Mouse (Mus musculus) limb, embryonic 11.5 days (tissue): ENCODE measurements around the gene Tas1r1. TPM values are rescaled to one million over a fixed set of nuclear protein-coding genes. Genes with fewer than 3 reads are reported as not detected.

ENCODE experiments used
- ATAC-seq: fragments of 200-750 bp; cut with Nextera tagmentation; 2 replicates; pipeline ENCODE4 v1.8.0; 2017; ENCODE audit warnings: low read depth; ENCODE audit not compliant: insufficient number of reproducible peaks, low FRiP score, low TSS enrichment
- DNase-seq: peaks from one replicate; pipeline ENCODE4 v3.0.0-alpha.2; 2015; ENCODE audit warnings: low spot score
- H3K27ac ChIP-seq: fragments of 300-500 bp; sonication (generic); replicated peaks from 2 replicates; pipeline ENCODE4 v1.5.1; 2014; ENCODE audit warnings: low read depth, mild to moderate bottlenecking, low read length
- H3K27me3 ChIP-seq: fragments of 300-500 bp; sonication (generic); 2 replicates; pipeline ENCODE4 v1.6.1; 2014; ENCODE audit warnings: mild to moderate bottlenecking, low read length, mixed read lengths; ENCODE audit not compliant: control insufficient read depth, insufficient read depth
- H3K36me3 ChIP-seq: fragments of 300-500 bp; sonication (generic); 2 replicates; pipeline ENCODE4 v1.6.1; 2014; ENCODE audit warnings: mild to moderate bottlenecking, low read length, moderate library complexity, mixed read lengths; ENCODE audit not compliant: control insufficient read depth, insufficient read depth
- H3K4me1 ChIP-seq: fragments of 300-500 bp; sonication (generic); 2 replicates; pipeline ENCODE4 v1.6.1; 2014; ENCODE audit warnings: low read length, mixed read lengths; ENCODE audit not compliant: control insufficient read depth, insufficient read depth
- H3K4me2 ChIP-seq: fragments of 300-500 bp; sonication (generic); 2 replicates; pipeline ENCODE4 v1.6.1; 2014; ENCODE audit warnings: low read depth, mild to moderate bottlenecking, moderate library complexity; ENCODE audit not compliant: severe bottlenecking
- H3K4me3 ChIP-seq: fragments of 300-500 bp; sonication (generic); 2 replicates; pipeline ENCODE4 v1.5.1; 2014; ENCODE audit warnings: low read depth, low read length
- H3K9ac ChIP-seq: fragments of 300-500 bp; sonication (generic); 2 replicates; pipeline ENCODE4 v1.6.1; 2014; ENCODE audit warnings: mild to moderate bottlenecking, low read length
- H3K9me3 ChIP-seq: fragments of 300-500 bp; sonication (generic); 2 replicates; pipeline ENCODE4 v1.6.1; 2016; ENCODE audit warnings: low read length; ENCODE audit not compliant: control insufficient read depth
- WGBS: fragments of 180-500 bp; shearing (Covaris S2); extraction: QIAGEN DNeasy Blood & Tissue Kit; methylation state at CpG from one replicate; pipeline ENCODE4 v1.1.7; 2014; 5-methylcytosine and 5-hydroxymethylcytosine counted together
- polyA plus RNA-seq: library from polyadenylated mRNA; unstranded; fragments of >200 nt; fragmentation: Nextera tagmentation; extraction: Ambion mirVana; gene quantifications from 2 replicates; pipeline ENCODE4 v1.2.1, GENCODE M21; 2014

Tas1r1 gene
- polyA plus RNA-seq = 0.40 and 0.75 TPM in 2 replicates

GRCm38 (mm10) chr4:152038225-152038984, at the start of gene Tas1r1:
Gene Tas1r1, minus strand, starts transcription at chr4:152038568.
- no peaks in the 10 kb centered on the region for H3K9me3 ChIP-seq
- H3K4me1 ChIP-seq = peaks cover 7% of the 10 kb centered on the region
- H3K27me3 ChIP-seq = no peaks in the 10 kb centered on the region
- peak within 1 kb of the TSS; percentile 66 for H3K4me3 ChIP-seq
- H3K9ac ChIP-seq = peak within 1 kb of the TSS; percentile 76
- no peak within 1 kb of the TSS for H3K27ac ChIP-seq
- H3K4me2 ChIP-seq = peak within 1 kb of the TSS; percentile 61
- ATAC-seq (no peak), DNase-seq (no peak)
- H3K36me3 ChIP-seq = peaks cover 11% of the 10 kb centered on the region
- 49% methylated on average over 10 of the region's 10 CpGs for WGBS

DNA sequence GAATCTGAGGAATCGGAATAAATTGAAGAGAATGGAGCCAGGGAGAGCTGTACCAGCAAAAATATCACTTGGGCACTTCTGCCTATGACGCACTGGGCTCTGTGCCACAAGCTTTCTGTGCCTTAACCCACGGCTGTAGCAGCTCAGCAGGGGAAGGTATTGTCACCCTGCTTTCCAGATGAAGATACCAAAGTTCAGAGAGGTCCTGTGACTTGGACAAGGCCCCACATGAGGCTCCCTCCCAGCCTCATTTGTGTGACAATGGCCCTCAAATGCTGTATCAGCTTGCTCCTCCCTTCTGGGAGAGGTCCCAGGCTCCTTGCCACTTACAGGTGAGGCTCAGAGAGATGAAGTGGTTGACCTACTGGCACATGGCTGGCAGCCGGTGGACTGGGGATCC, 49.8 kb upstream of the Tas1r1 start:
- DNase-seq (no peak), ATAC-seq (no peak)
- no peak overlapping the region for H3K4me3 ChIP-seq
- H3K9ac ChIP-seq = peak overlapping the region; percentile 9; the same call in 1 of the 2 replicates
- H3K36me3 ChIP-seq = no peaks in the 10 kb centered on the region
- peaks cover 7% of the 10 kb centered on the region; the same call in 1 of the 2 replicates for H3K4me1 ChIP-seq
- no peak overlapping the region for H3K27ac ChIP-seq
- peak overlapping the region; percentile 93; the same call in 1 of the 2 replicates for H3K4me2 ChIP-seq
- H3K9me3 ChIP-seq = 0 out of 2 replicates have a peak, but pooled peaks cover 2% of the 10 kb centered on the region
- no peaks in the 10 kb centered on the region; the same call in 1 of the 2 replicates for H3K27me3 ChIP-seq
- WGBS = 51% methylated on average over 4 of the region's 4 CpGs

- DNase-seq (peak; percentile 44), ATAC-seq (0 out of 2 replicates have a peak, but pooled peaks have one; percentile 8)
- peak overlapping the region; percentile 14; the same call in 1 of the 2 replicates for H3K27ac ChIP-seq
These were observed 49.1 kb upstream of the Tas1r1 start for GRCm38 (mm10) chr4:152087211-152088081.

DNA sequence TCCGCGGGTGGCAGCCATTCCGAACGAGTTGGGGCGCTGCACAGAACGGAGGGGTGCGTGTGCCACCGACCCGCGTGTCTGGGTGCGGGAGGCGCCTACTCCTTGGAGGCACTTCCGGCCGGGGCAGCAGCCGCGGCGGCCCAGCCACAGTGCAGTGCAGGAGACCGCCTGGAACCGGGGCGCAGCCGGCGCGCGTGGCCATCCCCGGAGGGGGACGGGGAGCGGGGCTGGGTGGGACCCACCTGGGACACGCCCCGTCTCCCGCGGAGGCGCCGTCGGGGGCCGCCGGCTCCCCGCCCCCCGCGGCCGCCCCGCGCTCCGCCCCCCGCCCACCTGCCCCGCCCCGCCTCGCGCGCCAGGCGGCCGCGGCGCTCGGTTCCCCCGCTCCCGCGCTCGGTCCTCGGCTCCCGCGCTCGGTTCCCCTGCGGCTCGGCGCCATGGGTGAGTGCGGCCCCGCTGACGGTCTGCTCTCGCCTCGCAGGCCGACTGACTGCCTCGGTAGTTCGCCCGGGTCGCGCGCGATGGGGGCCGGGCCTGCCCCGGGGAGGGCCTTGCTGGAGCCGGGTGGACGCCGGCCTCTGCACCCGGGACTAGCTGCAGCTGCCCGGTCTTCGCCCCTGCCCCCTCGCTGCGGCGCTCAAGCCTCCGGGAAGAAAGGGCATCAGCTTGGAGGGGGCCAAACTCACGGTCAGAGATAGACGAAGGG, 48.3 kb upstream of the Tas1r1 start:
- peaks cover 7% of the 10 kb centered on the region; the same call in 1 of the 2 replicates for H3K4me1 ChIP-seq
- H3K9ac ChIP-seq = peak overlapping the region; percentile 85
- DNase-seq (peak; percentile 75), ATAC-seq (peak; percentile 78)
- under 1% methylated on average over 70 of the region's 92 CpGs for WGBS
- peak overlapping the region; percentile 14; the same call in 1 of the 2 replicates for H3K27ac ChIP-seq
- H3K36me3 ChIP-seq = no peaks in the 10 kb centered on the region
- H3K4me2 ChIP-seq = peak overlapping the region; percentile 93
- H3K9me3 ChIP-seq = 0 out of 2 replicates have a peak, but pooled peaks cover 2% of the 10 kb centered on the region
- peak overlapping the region; percentile 84 for H3K4me3 ChIP-seq
- no peaks in the 10 kb centered on the region; the same call in 1 of the 2 replicates for H3K27me3 ChIP-seq

More at GRCm38 (mm10) chr4:152087211-152088081, 49.1 kb upstream of the Tas1r1 start:
- Histone ChIP-seq H3K27me3 (no peaks in the 10 kb centered on the region; the same call in 1 of the 2 replicates), H3K4me2 (peak overlapping the region; percentile 93), H3K4me3 (peak overlapping the region; percentile 84), H3K36me3 (no peaks in the 10 kb centered on the region), H3K4me1 (peaks cover 7% of the 10 kb centered on the region; the same call in 1 of the 2 replicates), H3K9me3 (0 out of 2 replicates have a peak, but pooled peaks cover 2% of the 10 kb centered on the region), H3K9ac (peak overlapping the region; percentile 85)
- WGBS = 7% methylated on average over 12 of the region's 12 CpGs

GRCm38 (mm10) chr4:152084616-152085015, 46.2 kb upstream of the Tas1r1 start:
- Histone ChIP-seq H3K4me1 (peaks cover 7% of the 10 kb centered on the region; the same call in 1 of the 2 replicates), H3K27ac (no peak overlapping the region), H3K9ac (no peak overlapping the region), H3K4me2 (no peak overlapping the region), H3K36me3 (no peaks in the 10 kb centered on the region), H3K4me3 (no peak overlapping the region), H3K9me3 (0 out of 2 replicates have a peak, but pooled peaks cover 2% of the 10 kb centered on the region), H3K27me3 (no peaks in the 10 kb centered on the region; the same call in 1 of the 2 replicates)
- DNase-seq (no peak), ATAC-seq (no peak)
- WGBS = 87% methylated on average over 7 of the region's 7 CpGs

DNA sequence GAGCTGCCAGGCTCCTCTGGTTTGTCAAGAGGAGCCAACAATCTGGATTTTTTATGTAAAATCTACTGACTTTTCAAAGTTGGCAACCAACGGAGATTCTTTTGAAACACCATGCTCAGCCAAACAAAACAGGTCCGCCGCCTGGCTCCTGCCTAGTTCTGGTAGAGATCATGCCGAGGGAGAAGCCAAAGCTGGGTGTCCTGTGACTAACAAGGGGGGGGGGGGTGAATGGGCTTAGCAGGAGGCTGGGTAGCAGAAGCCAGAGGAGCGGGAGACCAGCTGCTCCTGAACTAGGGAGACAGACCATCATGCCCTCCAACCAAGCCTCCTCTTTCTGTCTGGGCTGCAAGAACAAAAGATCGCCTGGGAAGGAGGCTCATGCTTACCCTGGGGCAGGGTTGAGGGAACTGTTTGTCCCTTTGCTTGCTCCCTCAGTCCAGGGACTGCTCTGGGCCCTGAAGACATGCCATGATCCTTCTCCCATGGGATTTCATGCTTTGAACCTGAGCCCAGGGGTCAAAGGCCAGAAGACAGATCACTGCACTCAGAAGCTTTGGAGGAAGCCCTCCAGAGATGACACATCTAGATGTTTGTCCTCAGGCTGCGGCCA, 45.3 kb upstream of the Tas1r1 start:
- no peak for DNase-seq
- H3K4me2 ChIP-seq = no peak overlapping the region
- 0 out of 2 replicates have a peak, but pooled peaks cover 2% of the 10 kb centered on the region for H3K9me3 ChIP-seq
- no peak overlapping the region for H3K27ac ChIP-seq
- H3K4me3 ChIP-seq = no peak overlapping the region
- H3K27me3 ChIP-seq = no peaks in the 10 kb centered on the region; the same call in 1 of the 2 replicates
- peaks cover 7% of the 10 kb centered on the region; the same call in 1 of the 2 replicates for H3K4me1 ChIP-seq
- H3K9ac ChIP-seq = no peak overlapping the region
- 73% methylated on average over 7 of the region's 7 CpGs for WGBS
- H3K36me3 ChIP-seq = no peaks in the 10 kb centered on the region
- no peak for ATAC-seq

DNA sequence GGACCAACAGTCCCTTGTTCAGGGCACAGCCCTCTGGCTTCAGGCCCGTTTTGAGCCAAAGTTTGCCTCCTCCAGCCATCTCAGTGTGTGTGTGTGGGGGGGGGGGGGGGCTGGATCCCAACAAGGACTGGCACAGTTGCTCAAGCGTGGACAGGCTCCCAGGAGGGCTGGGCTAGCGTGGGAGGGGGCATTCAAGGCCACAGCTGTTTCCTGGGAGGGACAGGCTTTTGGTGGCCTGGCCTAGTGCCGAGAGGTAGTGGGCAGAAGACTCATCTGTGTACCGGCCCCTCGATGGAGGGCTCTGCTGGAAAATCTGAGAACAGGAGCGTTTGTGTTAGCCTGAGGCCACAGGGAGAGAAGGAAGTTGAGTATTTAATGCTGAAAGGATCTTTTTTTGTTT, 41.6 kb upstream of the Tas1r1 start:
- Histone ChIP-seq H3K9me3 (no peaks in the 10 kb centered on the region), H3K4me2 (no peak overlapping the region), H3K9ac (no peak overlapping the region), H3K36me3 (no peaks in the 10 kb centered on the region), H3K27me3 (no peaks in the 10 kb centered on the region), H3K27ac (no peak overlapping the region), H3K4me3 (no peak overlapping the region), H3K4me1 (0 out of 2 replicates have a peak, but pooled peaks cover 4% of the 10 kb centered on the region)
- DNase-seq (no peak), ATAC-seq (no peak)
- WGBS = 77% methylated on average over 7 of the region's 7 CpGs
